Mouse (Mus musculus) regulatory T cell (primary cell): Measurements from ENCODE around the gene Olfr1501.
"Not testable (repeated sequence)": the region's sequence is repeated elsewhere in the genome, so short reads cannot be mapped to it uniquely, and the experiment has no call there.

Experiments used
- in situ Hi-C: fragments of 300-600 bp; cut with MboI, MseI; formaldehyde crosslinking; loops from one replicate; pipeline ENCODE4 v1.15.1; 2025; ENCODE audit warnings: high pct_unique_total_duplicates

Gene Olfr1501

DNA sequence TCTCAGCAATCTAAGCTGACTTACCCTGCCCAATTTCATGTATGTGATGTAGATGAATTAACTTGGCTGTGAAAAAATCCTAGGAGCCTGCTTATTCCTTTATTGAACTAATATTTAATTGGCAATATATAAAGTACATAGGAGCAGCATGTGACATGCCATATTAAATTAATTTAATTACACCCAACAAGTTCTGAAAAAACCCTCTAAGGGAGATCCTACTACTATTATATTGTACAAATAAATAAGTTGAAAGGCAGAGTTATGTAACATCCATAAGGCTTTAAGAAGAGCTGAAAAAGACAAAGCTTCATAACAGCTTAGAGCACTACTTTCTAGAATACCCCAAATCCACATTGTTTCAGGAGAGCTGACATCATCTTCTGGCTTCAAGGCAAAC lies at the start of gene Olfr1501:
Olfr1501 (minus strand) TSS at position 101 of the 400 bp plus-strand sequence.
- in situ Hi-C loops, result not testable (repeated sequence)

GRCm38 (mm10) chr19:13897828-13898227 lies 47.3 kb upstream of the Olfr1501 start, which contains the start of gene Olfr1504:
Gene Olfr1504, minus strand, starts transcription at chr19:13897928.
- in situ Hi-C loops, result no loop called here

GRCm38 (mm10) chr19:13861495-13861894 lies 11.0 kb upstream of the Olfr1501 start, which contains the start of gene Olfr1502:
Gene Olfr1502, plus strand, starts transcription at chr19:13861795.
- in situ Hi-C loops, result no loop called here

DNA sequence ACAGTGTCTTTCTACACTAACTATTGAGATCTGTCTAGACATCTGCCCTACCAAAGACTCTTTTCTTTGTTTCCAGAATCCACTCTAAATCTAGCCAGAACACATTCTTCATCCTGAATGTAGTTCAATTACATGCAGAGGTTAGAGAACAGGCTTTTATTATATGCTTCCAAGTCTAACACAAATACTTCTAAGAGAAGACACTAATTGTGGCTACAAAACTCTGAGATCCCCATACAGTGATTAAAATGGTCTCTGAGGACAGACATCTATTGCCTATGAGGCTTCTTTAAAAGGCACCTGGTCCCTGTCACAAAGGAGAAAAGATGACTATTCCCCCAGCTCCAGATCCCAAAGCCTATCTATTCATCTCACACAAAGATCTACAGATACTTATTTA lies 20.1 kb downstream of the Olfr1501 start, which contains the start of gene Olfr1500:
Olfr1500 (minus strand) TSS at position 101 of the 400 bp plus-strand sequence.
- in situ Hi-C loops, result no loop called here

DNA sequence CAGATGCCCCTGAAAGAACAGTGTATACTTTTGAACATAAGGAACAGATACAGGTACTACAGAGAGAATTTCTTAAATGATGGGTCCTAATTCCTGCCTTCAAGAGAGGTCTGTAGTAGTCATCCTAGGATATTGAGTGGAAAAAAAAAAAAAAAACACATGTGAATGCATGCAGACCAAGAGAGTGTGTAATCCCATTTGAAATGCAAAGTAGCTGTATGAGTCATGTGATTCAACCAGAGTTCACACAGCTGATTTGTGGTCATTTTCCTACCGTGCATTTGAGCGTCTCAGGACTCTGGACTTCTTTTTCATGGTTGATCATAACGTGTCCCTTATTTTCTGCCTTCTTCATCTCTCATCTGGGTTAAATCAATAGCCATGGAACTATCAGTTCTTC lies 22.0 kb downstream of the Olfr1501 start:
- in situ Hi-C loops, result no loop called here

DNA sequence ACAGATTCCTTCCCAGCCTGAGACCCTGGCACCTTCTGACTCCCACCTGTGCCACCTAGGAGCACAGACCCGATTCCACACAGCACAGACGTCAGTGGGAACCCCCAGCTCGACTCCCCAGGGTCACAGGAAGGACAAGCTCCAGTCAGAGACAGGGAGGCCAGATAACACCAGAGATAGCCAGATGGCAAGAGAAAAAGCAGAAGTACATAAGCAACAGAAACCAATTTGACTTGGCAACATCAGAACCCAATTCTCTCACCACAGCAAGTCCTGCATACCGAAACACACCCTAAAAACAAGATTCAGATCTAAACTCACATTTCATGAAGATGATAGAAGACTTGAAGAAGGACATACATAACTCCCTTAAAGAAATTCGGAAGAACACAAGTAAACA lies 29.6 kb downstream of the Olfr1501 start:
- in situ Hi-C loops, result no loop called here

DNA sequence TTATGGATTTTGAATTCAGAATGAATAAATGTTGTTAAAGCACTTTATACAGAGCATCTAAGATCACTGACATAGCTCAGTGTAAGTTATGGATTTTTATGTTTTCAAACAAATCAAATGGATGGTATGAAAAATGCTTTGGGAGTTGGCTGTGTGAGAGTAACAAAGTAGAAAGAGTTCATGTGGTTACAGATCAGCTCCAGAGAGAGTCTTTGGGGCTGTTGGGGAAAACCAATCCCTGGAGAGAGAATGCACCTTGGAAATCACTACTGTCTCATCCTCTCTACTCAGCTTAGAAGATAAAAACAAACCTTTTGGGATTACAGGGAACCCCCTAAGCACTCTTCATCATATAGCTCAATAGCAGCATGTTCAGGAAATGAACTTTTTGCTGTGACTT lies 31.1 kb downstream of the Olfr1501 start, which contains the start of gene Olfr1499:
Olfr1499 (minus strand) TSS at position 101 of the 400 bp plus-strand sequence.
- in situ Hi-C loops, result no loop called here

- in situ Hi-C loops, result no loop called here
These were observed 31.7 kb downstream of the Olfr1501 start for GRCm38 (mm10) chr19:13818827-13819226.

DNA sequence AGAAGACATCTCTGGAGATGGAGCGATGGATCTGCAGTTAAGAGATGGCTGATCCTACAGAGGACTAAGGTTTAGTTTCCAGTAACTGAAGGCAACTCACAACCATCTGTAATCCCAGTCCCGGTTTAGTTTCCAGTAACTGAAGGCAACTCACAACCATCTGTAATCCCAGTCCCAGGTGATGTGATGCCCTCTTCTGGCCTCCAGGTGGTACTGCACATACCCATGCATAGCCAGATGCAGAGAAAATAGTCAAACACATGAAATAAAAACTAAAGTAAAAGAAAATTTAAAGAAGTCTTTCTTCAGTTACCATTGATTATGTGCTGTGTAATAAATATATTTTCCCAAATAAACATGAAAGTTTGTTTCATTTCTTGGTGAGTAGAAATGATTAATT lies 37.7 kb downstream of the Olfr1501 start:
- in situ Hi-C loops, result no loop called here

DNA sequence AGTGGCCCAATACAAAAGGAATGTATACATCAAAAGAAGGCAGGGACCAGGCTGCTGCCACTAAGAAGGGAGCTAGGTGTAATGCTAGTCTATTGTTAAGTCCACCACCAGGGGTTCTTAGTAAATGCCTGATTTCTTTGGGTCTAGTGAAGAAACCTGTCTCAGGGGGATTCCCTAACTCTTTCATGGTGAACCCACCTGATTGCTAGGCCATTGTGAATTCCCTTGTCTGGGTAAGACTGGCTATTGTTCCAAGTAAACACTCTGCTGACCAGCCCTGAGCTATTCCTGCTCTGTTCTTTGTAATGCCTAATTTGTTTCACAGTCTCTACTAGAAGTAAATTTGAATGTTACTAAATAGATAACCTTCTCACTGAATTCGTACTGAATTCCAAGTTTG lies 45.0 kb downstream of the Olfr1501 start:
- in situ Hi-C loops, result not testable (repeated sequence)

DNA sequence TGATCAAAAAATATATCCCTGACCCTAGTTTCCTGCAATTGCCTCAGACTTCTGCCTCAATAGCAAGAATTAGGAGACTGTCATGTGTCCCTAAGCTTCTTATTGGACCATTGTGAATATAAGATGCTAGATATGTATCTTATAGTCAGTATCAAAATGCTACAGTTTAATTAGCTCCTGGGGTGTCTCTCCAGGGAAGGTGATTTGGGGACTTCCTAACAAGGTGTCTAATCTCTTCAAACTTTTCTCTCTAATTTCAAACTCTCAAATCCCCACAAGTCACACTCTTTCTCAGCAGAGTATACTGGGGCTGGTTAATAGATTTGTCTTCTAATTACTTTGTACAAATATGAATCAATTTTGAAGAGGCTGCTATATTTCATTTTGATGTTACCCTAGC lies 52.4 kb downstream of the Olfr1501 start, which contains the start of gene Olfr1497:
Olfr1497 (minus strand) TSS at position 101 of the 400 bp plus-strand sequence.
- in situ Hi-C loops, result no loop called here
